Mouse (Mus musculus) cortical plate, adult 2 months (tissue): ENCODE measurements around the gene Lpcat2.

Source experiments
- CTCF ChIP-seq: fragments of 200-500 bp; IDR thresholded peaks from 2 replicates; pipeline ENCODE4 v1.5.1; 2011; ENCODE audit warnings: mild to moderate bottlenecking, control low read depth, low read length; ENCODE audit not compliant: insufficient read depth; ENCODE audit errors: extremely low read depth
- POLR2A ChIP-seq: fragments of 200-500 bp; IDR thresholded peaks from 2 replicates; pipeline ENCODE4 v1.6.1; 2011; ENCODE audit warnings: mild to moderate bottlenecking, low read length, control low read depth; ENCODE audit not compliant: insufficient read depth; ENCODE audit errors: extremely low read depth

- no peak for TF ChIP-seq CTCF
- TF ChIP-seq POLR2A = no peak
Measured at GRCm38 (mm10) chr8:92902981-92903380, 47.8 kb downstream of the Lpcat2 start.
